ENCODE assay signal across 22 mouse cellular contexts in the genomic region with DNA sequence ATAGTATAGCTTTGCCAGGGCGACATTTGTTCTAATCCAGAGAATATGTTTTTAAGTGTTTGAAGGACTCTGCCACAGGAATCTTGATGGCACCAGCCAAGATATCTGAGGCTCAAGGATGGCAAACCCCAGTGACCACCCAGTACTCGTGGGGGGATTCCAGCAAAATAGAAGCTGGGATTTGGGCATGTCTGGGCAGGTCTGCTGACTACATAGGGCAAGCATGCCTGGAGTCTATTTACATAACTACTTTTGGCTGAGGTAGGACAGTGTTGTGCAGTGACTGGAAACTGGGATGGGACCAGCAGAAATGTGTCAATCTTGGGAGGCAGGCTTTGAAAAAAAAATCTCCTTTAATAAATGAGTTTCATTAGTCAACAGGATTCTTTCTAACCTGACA. TPM values are rescaled to one million over a fixed set of nuclear protein-coding genes. Genes with fewer than 3 reads are reported as not detected.
DNase-seq lines count a peak whose midpoint lies in the region; ATAC-seq lines count a peak whose summit lies in the region.
"Had no signal": no experiment of that assay in that cellular context is flagged by ENCODE, and none has a peak within 500 bp of the region (broad histone marks: within the 10 kb centered on the region; RNA-seq: fewer than 3 reads in every experiment).

No protein-coding gene starts in this region.

- H3K27ac ChIP-seq in brown adipose tissue, adult 24 weeks (replicated peaks; ENCODE audit: low read depth, low read length) = peak overlapping the region; percentile 72
- no peak overlapping the region for H3K27ac ChIP-seq in forebrain, embryonic 16.5 days (ENCODE audit: low read length)
- H3K27ac ChIP-seq: embryonic facial prominence, embryonic 15.5 days; forebrain, embryonic 12.5 days; hindbrain, embryonic 15.5 days; kidney, embryonic 15.5 days had no signal

- intact Hi-C loops in gastrocnemius, postnatal 36 days (cut with DNase I) = no loop called here

- H3K27me3 ChIP-seq in forebrain, embryonic 16.5 days (replicated peaks; ENCODE audit: control insufficient read depth, insufficient read depth, low read length) = no peaks in the 10 kb centered on the region
- H3K27me3 ChIP-seq: embryonic facial prominence, embryonic 15.5 days; forebrain, embryonic 12.5 days; heart, embryonic 12.5 days; hindbrain, embryonic 15.5 days; kidney, embryonic 15.5 days had no signal

- no peak overlapping the region for H3K9ac ChIP-seq in forebrain, embryonic 16.5 days (replicated peaks; ENCODE audit: low read depth, low read length)
- H3K9ac ChIP-seq: embryonic facial prominence, embryonic 15.5 days; forebrain, embryonic 12.5 days; forebrain, postnatal 0 days; heart, embryonic 12.5 days; hindbrain, embryonic 15.5 days; kidney, embryonic 15.5 days had no signal

- peak; percentile 2 for DNase-seq in gastrocnemius, adult 18-20 months (ENCODE audit: low spot score)
- DNase-seq in gastrocnemius, postnatal 36 days = no peak
- DNase-seq in 3134 (ENCODE audit: extremely low read depth, insufficient read length, low spot score) = peak; percentile 39
- DNase-seq in Muller cell, postnatal 12 days (ENCODE audit: inconsistent ontology term) = peak; percentile 91
- DNase-seq in adrenal gland, adult (ENCODE audit: inconsistent age in 2 of 2, low spot score in 1 of 2) = no peak
- no peak for DNase-seq in spleen, adult 12 weeks (ENCODE audit: low spot score)
- DNase-seq: adrenal gland, postnatal 14 days; cerebellum, adult 18-20 months; cerebellum, adult 9-11 months; embryo, embryonic 11 days; forebrain, postnatal 0 days; gastrocnemius, postnatal 14 days; kidney, adult 2 months had no signal

- H3K36me3 ChIP-seq in forebrain, embryonic 16.5 days (ENCODE audit: control insufficient read depth, insufficient read depth) = no peaks in the 10 kb centered on the region
- H3K36me3 ChIP-seq: forebrain, embryonic 12.5 days; heart, embryonic 12.5 days; hindbrain, embryonic 15.5 days; kidney, embryonic 15.5 days had no signal

- H3K4me1 ChIP-seq in brown adipose tissue, adult 24 weeks (ENCODE audit: control insufficient read depth, insufficient read depth, insufficient read length, low read length) = no peaks in the 10 kb centered on the region
- H3K4me1 ChIP-seq in forebrain, embryonic 16.5 days (replicated peaks; ENCODE audit: control insufficient read depth, insufficient read depth, low read length) = no peaks in the 10 kb centered on the region
- H3K4me1 ChIP-seq: embryonic facial prominence, embryonic 15.5 days; forebrain, embryonic 12.5 days; heart, embryonic 12.5 days; hindbrain, embryonic 15.5 days; kidney, embryonic 15.5 days had no signal

- ATAC-seq in forebrain, embryonic 16.5 days = no peak
- ATAC-seq: forebrain, postnatal 0 days; intestine, embryonic 16.5 days had no signal

- 83% methylated on average over 2 of the region's 2 CpGs for WGBS in forebrain, embryonic 16.5 days

- no peaks in the 10 kb centered on the region for H3K9me3 ChIP-seq in forebrain, embryonic 16.5 days (ENCODE audit: control insufficient read depth, low read length)
- H3K9me3 ChIP-seq: embryonic facial prominence, embryonic 15.5 days; hindbrain, embryonic 15.5 days; kidney, embryonic 15.5 days had no signal

- no peak overlapping the region for H3K4me3 ChIP-seq in brown adipose tissue, adult 24 weeks (ENCODE audit: insufficient read depth, low read depth, low read length)
- H3K4me3 ChIP-seq in forebrain, embryonic 16.5 days (replicated peaks; ENCODE audit: low read length) = no peak overlapping the region
- H3K4me3 ChIP-seq: embryonic facial prominence, embryonic 15.5 days; forebrain, embryonic 12.5 days; heart, embryonic 12.5 days; hindbrain, embryonic 15.5 days; kidney, embryonic 15.5 days had no signal

- H3K4me2 ChIP-seq in forebrain, embryonic 16.5 days (ENCODE audit: low read length) = no peak overlapping the region
- H3K4me2 ChIP-seq: embryonic facial prominence, embryonic 15.5 days; forebrain, embryonic 12.5 days; heart, embryonic 12.5 days; hindbrain, embryonic 15.5 days; kidney, embryonic 15.5 days had no signal

RNA-seq across cellular contexts. Expression of a gene that starts 11.5 kb away (rescaled TPM):
- 1 to 10 TPM; 4.7 to 6.1 TPM for total RNA-seq in gastrocnemius, adult 18-20 months (2021)
- total RNA-seq in gastrocnemius, postnatal 36 days (2021) = 1 to 10 TPM; 2.9 to 4.6 TPM
- polyA plus RNA-seq in brown adipose tissue, adult 24 weeks (2012; ENCODE audit: insufficient read depth, insufficient read length, missing spikeins) = 7.9 and 11.6 TPM in 2 replicates
- 10.4 and 11.2 TPM in 2 replicates for polyA plus RNA-seq in forebrain, embryonic 16.5 days (2015; fragmentation: Nextera tagmentation; extraction: Ambion mirVana)
- total RNA-seq: MEL had no signal

RNA-seq across cellular contexts. Expression of a gene that starts 59.2 kb away (rescaled TPM):
- 100 to 1,000 TPM; 313 to 352 TPM for total RNA-seq in gastrocnemius, adult 18-20 months (2021)
- 100 to 1,000 TPM; 332 to 337 TPM for total RNA-seq in gastrocnemius, postnatal 36 days (2021)
- polyA plus RNA-seq in brown adipose tissue, adult 24 weeks (2012; ENCODE audit: insufficient read depth, insufficient read length, missing spikeins) = 1,030 and 1,064 TPM in 2 replicates
- 304 and 323 TPM in 2 replicates for polyA plus RNA-seq in forebrain, embryonic 16.5 days (2015; fragmentation: Nextera tagmentation; extraction: Ambion mirVana)

Comparison
In these comparisons a context has a peak if more than half of its experiments do, and no peak if none do; other contexts are left out.
1. DNase-seq: peak in gastrocnemius, adult 18-20 months (single experiment), 3134 (single experiment) and Muller cell, postnatal 12 days (single experiment); none in gastrocnemius, postnatal 36 days (0 of 2), adrenal gland, adult (0 of 2) and spleen, adult 12 weeks (single experiment).